Mouse (Mus musculus) thymus, adult 2 months (tissue): ENCODE results near the gene Plekha6.

Experiments
- CTCF ChIP-seq: fragments of 200-500 bp; IDR thresholded peaks from 2 replicates; pipeline ENCODE4 v1.5.1; 2012; ENCODE audit warnings: mild to moderate bottlenecking, control low read depth, low read length, moderate library complexity, borderline replicate concordance; ENCODE audit not compliant: control insufficient read depth, poor library complexity, insufficient read depth; ENCODE audit errors: extremely low read depth
- POLR2A ChIP-seq: fragments of 200-500 bp; IDR thresholded peaks from 2 replicates; pipeline ENCODE4 v1.6.1; 2012; ENCODE audit warnings: mild to moderate bottlenecking, low read length, control low read depth, moderate library complexity; ENCODE audit not compliant: control insufficient read depth, poor library complexity, insufficient read depth; ENCODE audit errors: extremely low read depth

- TF ChIP-seq CTCF (no peak), POLR2A (no peak)
Measured at GRCm38 (mm10) chr1:133196181-133196580, 32.2 kb downstream of the Plekha6 start.
